Mouse (Mus musculus) right cerebral cortex, postnatal 25 days (tissue): ENCODE results near the gene Pced1b.
A peak's percentile ranks its signal among the peaks of the same experiment; 100 is the strongest.

Experiments
- DNase-seq: peaks from one replicate; pipeline ENCODE4 v3.0.0; 2022

Gene Pced1b

GRCm38 (mm10) chr15:97407496-97408454 is 160.9 kb downstream of the Pced1b start:
- peak; percentile 30 for DNase-seq

- no peak for DNase-seq
Observed at GRCm38 (mm10) chr15:97411136-97411535, 164.2 kb downstream of the Pced1b start.

GRCm38 (mm10) chr15:97411671-97412070 is 164.8 kb downstream of the Pced1b start:
- no peak for DNase-seq

GRCm38 (mm10) chr15:97412308-97412707 is 165.4 kb downstream of the Pced1b start:
- DNase-seq: no peak

GRCm38 (mm10) chr15:97412861-97413260 is 166.0 kb downstream of the Pced1b start:
- DNase-seq: no peak

- DNase-seq: no peak
Observed at GRCm38 (mm10) chr15:97414718-97415413, 168.0 kb downstream of the Pced1b start.

- DNase-seq: no peak
Observed at GRCm38 (mm10) chr15:97415426-97415946, 168.6 kb downstream of the Pced1b start.

- no peak for DNase-seq
Observed at GRCm38 (mm10) chr15:97420292-97420691, 173.4 kb downstream of the Pced1b start.

- DNase-seq: no peak
Observed at GRCm38 (mm10) chr15:97421533-97421932, 174.6 kb downstream of the Pced1b start.

- no peak for DNase-seq
Observed at GRCm38 (mm10) chr15:97422212-97422944, 175.5 kb downstream of the Pced1b start.

- DNase-seq: no peak
Observed at GRCm38 (mm10) chr15:97424375-97424774, 177.5 kb downstream of the Pced1b start.

GRCm38 (mm10) chr15:97424961-97425360 is 178.1 kb downstream of the Pced1b start:
- DNase-seq: no peak

- no peak for DNase-seq
Observed at GRCm38 (mm10) chr15:97429201-97429900, 182.4 kb downstream of the Pced1b start.

GRCm38 (mm10) chr15:97431533-97431932 is 184.6 kb downstream of the Pced1b start:
- DNase-seq: no peak

GRCm38 (mm10) chr15:97432221-97432620 is 185.3 kb downstream of the Pced1b start:
- DNase-seq: no peak
